Mouse (Mus musculus) ES-CJ7 (cell line): Measurements from ENCODE around the gene Pde6d.
"Not testable (repeated sequence)": the region's sequence is repeated elsewhere in the genome, so short reads cannot be mapped to it uniquely, and the experiment has no call there.

Experiments used
- DNase-seq: peaks from one replicate; pipeline ENCODE4 v3.0.0; 2011; ENCODE audit warnings: low read depth, low spot score

Pde6d gene

DNA sequence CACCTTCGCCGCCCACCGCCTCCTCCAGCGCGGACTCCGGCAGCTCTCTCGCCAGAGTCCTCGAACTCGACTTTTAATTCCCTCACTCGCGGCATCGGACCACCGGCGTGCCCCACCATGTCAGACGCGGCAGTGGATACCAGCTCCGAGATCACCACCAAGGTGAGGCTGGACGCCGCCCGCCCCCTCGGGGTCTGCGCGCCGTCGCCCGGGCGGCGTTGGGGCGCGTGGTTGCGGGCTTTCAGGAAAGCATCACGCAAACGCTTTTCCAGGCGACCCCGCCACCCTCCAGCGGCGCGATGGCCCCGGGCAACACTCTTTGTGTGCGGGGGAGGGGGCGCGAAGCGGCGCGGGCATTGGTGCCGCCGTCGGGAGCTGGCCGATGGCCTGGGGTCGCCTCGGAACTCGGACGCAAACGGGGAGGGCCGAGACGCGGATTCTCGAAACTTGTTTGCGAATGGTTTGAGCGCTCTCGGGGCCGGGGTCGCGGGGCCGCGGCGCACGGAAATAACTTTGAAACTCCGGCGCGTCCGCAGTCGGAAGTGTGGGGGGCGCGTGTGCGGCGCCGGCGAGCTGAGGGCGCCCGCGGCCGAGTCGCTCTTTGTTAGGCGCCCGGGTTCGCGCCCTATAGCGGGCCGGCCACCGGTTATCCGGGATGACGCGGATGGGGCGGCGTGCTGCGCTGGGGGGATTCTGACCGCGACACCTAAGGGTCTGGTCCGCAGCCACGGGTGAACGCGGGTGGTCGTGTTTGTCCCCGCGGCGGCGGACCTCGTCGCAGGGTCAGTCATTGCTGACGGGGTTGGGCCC lies 55.4 kb downstream of the Pde6d start:
- DNase-seq, result no peak

DNA sequence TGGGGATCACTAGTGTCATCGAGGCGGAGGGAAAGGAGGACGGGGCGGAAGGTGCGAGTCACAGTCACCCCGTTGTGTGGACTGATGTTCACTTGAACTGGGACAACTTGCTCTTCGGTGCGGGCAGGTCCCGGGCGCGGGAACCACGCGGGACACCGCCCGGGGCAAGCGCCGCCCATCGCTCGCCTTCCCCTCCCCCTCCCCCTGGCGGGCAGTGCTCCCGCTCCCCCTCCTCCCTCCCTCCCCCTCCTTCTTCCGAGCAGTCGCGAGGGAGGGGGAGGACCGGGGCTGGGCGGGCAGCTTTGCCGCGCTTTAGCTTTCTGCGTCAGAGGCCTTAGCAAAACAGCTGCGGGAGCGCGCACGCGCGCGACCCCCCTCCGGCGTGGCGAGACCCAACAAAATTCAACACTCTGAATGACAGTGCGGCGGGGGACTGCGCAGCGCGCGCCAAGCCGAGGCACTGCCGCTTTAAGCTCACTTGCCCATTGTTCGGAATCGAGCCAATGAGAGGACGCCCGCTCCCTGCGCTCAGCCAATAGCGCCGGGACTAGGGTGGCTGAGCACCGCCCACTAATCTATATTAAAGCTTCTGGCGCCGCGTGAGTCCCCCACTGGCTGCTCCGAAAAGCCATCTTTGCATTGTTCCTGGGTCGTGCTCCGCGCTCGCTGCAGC lies 56.2 kb downstream of the Pde6d start, which contains the start of gene Ptma:
TSS of gene Ptma (plus strand) at position 611 of the 673 bp plus-strand sequence.
- DNase-seq, result peak; percentile 100

DNA sequence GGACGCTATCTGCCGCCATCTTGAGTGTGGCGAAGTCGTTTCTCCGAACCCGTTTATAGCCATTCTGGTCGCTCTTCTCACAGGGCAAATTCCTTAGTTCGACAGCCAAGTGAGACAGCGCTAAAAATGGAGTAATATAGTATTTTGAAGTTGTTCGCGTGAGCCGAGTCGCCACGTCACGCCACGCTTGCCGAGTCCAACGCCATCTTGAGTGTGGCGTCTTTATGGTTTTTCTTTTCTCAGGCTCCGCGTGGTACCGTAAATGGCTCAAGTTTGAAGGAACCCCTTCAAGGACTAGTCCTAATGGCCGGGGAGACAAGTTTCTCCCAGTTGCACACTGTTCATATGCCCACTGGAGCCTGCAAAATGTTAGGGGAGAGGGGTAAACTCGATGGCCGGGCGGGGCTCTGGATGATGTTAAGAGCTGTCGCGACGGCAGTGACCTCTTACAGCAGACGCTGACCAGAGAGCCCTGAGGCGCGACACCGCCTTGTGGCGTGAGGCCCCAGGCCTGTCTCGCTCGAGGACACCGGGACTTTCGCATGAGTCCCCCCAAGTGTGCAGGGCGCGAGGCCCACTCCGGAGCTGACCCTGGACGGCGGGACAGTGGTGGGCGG lies 56.8 kb downstream of the Pde6d start:
- DNase-seq, result peak; percentile 71

DNA sequence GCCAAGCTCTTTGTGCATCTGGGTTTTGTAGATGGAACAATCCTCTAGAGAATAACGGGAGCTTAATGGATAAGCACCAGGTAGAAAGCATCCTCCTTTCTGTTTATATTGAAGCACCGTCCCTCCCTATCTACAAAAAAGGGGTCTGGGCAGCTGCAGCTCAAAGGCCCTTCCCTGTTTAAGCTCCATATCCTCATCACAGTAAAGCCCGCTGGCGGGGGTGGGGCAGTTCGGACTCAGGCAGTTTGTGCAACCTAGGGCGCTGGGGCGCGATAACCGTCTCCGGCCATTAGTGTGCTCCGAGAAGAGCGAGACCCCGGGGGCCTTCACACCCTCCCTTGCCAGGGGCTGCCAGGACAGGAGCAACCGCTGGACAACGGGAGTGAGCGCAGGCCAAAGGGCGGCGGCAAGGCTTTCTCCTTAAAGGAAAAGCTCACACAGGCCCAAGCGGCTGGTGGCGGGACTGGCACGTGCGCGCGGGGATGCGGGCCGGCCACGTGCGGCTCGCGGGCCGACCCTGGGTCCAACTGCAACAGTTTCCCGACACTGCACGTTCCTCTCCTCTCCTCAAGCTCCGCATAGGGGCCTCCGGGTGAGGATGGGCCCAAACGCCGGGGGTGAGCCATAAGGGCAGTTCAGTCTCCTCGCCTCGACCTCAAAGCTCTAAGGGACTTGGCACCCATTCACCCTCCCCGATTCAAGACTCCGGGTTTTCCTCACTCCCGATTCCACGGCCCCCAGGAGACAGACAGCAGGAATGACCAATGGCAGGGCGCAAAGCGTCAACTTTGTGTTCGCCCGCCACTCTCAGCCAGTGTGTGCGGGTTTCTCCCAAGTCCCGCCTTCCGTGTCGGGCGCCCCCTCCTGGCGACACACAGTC lies 57.6 kb downstream of the Pde6d start:
- peak; percentile 100 for DNase-seq

DNA sequence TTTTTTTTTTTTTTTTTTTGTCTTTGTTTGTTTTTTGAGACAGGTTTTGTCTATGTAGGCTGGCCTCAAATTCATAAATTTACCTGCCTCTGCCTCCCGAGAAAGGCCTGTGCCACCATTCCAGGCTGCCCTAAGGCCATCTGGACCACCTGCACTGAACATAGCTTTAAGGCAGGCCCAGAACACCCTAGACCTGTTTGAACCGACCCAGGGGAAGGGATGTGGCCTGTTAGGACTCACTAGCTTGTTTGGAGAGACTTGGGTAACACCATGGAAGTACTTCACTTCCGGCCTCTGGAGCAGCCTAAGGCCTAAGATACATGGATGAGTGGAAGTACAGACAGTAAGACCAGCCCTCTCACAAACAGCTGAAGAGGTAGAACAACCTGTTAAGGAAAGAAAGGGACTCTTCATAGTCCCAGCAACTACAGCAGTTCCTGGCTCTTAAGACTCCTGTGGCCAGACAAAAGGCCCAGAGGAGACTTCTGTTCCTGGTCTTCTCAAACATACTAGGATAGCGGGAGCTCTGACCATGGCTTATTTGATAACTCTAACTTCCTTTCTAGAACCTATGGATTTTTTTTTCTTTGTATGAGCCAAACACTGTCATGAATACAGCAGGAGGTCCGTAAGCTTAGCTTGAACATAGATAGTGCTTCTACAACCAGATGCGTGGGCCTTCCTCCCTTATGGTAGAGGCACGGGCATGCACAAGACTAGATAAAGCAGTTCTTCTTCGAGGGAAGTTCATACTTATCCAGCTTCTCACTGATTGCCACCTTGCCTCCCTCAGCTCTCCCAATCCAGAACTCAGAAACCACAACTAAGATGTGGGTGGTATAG lies 58.4 kb downstream of the Pde6d start:
- peak; percentile 72 for DNase-seq

DNA sequence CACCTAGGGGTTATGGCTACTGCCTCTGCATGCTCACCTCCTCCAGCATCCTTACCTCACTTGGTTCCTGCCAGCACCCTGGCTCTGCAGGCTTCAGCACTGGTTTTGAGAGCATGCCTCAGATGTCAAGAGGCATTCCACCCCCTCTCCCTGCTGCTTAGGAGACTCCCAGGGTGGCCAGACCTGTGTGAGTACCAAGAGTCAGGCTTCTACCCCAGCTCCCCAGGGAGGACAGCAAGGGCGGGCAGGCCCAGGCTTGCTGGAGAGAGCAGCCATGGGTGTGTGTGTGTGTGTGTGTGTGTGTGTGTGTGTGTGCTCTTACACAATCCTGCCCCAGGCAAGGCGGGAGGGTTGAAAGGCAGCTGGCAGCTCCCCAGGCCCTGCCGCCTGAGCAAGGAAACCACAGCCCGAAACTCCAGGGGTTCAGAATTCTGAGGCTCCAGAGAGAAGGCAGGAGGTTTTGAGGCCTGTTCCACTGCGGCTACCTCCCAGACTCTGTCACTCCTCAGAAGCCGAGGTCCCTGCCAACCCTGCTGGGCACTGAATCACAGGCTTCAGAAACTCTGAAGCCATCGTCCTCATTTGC lies 60.0 kb downstream of the Pde6d start:
- peak; percentile 45 for DNase-seq

DNA sequence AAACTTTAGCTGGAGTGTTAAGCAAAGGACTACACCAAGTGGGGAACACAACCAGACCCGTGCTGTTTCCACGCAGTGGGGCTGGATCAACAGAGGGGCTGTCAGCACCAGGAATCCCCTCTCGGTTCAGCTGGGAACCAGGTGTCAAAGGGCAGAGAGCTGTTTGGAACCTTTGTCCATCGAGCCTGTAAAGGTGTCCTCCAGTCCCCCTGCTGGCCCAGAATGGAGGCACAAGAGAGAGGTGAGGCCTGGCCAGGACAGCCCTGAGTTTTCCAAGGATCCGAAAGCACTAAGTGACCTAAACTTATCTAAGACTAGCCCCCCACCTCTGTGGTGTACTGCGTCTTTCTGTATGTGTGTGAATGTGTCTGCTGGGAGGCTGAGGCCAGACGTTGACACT lies 62.1 kb downstream of the Pde6d start:
- peak; percentile 58 for DNase-seq

DNA sequence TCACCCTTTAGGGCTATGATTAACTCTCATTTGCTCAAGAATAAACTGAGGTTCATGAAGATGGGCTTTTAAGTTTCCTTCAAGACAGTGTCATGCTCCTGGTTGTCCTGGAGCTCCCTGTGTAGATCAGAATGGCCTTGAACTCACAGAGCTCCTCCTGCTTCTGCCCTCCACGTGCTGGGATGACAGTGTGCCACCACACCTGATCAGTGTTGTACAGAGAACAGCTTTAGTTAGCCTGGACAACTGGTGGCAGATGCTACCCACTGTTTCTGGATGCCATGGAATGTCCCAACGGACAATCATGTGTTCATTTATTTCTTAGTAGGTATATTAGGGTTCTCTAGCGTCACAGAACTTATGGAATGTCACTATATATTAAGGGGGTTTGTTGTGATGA lies 65.4 kb downstream of the Pde6d start:
- DNase-seq, result no peak

DNA sequence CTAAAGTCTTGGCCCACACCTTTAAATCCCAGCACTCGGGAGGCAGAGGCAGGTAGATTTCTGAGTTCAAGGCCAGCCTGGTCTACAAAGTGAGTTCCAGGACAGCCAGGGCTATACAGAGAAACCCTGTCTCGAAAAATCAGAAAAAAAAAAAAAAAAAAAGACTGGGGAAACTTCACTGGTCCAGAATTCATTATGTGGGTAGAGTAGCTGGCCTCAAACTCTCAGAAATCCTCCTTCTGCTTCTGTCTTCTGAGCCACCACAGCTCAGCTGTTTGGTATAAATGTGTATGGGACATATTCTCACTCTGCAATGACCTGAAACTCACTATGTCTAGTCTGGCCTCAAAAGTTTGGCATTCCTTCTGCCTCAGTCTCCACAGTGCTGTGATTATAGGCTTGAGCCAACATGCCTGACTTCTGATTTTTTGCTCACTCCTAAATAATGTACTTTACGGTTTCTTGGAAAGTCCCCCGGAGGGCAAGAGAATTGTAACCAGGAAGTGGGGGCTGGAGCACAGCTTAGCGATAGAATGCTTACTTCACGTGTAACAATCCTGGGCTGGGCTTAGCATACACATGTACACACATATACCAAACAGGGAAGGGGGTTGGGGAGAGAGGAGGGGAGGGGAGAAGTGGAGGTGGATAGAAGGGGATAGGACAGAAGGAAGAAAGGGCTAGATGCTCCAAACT lies 66.6 kb downstream of the Pde6d start:
- no peak for DNase-seq

DNA sequence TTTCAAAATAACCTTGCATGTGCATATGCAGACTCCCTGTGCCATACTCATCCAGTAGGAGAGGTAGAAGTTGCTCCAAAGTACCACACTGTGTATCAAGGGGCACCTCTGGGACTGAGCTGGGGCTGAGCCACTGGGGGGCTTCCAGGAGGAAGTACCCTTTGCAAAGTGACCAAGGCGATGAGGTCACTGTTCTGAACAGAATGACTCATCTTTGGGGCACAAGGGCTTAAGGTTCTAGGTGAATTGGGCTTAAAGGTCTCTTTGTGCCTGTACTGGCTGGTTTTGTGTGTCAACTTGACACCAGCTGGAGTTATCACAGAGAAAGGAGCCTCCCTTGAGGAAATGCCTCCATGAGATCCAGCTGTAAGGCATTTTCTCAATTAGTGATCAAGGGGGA lies 69.4 kb downstream of the Pde6d start:
- not testable (repeated sequence) for DNase-seq

DNA sequence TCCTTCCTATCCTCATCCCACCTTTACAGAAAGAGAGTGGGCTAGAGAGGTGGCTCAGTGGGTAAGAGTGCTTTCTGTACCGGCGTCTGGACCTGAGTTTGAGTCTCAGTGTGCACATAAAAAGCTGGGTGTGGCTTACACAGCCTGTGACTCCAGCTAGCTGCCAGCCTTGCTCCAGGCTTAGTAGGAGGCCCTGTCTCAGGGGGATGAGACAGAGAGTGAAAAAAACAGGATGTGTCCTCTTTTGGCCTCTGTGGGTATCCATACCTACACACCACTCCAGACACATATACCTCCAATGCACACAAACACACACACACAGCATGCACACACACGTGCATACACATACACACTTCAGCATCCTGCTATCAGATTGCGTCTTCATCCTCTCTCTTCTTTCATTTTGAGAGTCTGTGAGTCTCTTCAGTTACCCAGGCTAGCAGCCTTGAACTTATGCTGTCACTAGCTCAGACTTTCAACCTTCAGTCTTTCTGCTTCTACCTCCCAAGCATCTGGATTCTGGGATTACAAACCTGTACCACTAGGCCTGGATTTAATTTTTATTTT lies 70.2 kb downstream of the Pde6d start:
- DNase-seq, result peak; percentile 57

DNA sequence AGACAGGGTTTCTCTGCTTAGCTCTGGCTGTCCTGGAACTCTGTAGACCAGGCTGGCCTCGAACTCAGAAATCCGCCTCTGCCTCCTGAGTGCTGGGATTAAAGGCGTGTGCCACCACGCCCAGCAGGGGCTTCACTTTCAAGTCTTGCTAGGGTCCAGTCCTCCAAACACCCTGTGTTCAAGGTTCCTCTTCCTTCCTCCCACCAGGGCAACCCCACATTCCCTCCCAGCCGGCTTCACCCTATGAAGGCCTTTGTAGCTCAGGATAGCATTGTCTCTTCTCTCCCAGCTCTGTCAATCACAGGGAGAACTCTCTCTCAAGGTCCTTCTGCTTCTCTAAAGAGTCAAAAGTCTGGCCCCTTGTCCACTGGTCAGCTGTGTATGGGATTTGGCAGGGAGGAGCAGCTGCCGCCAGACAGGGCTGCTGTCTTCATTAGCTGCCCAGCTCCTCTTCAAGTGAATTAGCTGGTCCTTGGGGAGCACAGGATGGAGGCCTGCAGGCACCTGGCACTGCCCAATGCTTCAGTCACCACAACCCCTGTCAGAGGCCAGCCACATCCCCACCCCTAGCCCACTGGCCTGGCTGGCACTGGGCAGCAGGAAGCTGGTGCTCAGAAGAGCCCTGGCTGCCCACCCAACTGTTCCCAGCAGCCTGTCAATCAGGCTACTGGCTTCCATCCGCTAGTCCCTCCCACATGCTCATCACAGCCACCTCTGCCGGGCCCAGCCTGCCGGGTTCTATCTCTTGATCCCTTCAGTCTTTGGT lies 71.6 kb downstream of the Pde6d start:
- peak; percentile 62 for DNase-seq

DNA sequence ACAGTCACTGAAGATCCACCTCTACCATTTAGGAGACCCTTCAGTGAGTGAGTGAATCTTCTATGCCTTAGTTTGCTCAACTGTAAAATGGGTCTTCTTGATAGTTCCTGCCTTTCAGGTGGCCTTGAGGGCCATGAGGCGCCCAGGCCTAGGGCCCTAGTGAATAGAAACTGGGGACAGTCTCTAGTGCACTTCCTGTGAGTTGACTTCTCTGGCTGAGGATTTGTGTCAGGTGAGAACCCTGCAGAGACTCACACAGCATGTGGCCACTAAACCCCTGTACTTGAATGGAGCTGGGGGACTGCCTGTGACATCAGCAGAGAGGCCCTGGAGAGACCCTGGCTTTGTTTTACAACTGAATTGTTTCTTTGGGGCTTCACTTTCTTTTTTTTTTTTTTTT lies 72.2 kb downstream of the Pde6d start:
- peak; percentile 88 for DNase-seq

DNA sequence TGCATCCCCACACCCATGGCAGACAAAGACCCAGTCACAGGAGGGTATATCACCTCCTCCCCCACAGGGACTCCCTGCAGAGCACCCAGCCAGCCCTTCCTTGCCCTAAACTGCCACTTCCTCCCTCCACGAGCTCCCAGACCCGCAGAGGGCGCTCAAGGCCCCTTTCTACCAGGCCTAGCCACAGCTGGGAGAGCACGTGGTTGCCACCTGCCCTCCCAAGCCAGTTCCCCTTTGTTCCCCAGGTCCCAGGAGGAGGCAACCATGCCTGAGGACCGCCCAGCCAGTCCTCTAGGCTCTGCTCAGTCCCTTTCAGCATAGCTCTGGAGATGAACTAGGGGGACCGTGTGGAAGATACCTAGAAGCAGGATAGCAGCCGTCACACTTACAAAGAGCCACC lies 73.0 kb downstream of the Pde6d start:
- DNase-seq, result peak; percentile 99

DNA sequence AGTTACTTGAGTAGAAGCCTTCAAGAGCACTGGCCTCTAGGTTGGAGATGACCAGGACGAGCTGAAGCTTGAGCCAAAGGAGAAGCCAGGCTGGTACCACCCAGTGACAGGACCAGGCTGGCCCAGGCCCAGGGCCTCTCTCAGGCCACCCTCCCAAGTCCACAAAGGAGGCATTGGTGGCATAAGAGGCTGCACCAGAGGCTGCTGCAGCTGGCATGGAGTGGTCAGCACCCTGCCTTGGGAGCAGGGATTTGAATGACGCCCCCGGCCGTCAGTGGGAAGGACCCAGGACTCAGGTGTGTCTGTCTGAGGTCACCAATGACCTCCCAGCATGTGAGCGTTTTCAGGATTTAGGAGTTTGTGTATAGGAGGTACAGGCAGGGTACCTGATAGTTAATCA lies 74.6 kb downstream of the Pde6d start:
- no peak for DNase-seq

DNA sequence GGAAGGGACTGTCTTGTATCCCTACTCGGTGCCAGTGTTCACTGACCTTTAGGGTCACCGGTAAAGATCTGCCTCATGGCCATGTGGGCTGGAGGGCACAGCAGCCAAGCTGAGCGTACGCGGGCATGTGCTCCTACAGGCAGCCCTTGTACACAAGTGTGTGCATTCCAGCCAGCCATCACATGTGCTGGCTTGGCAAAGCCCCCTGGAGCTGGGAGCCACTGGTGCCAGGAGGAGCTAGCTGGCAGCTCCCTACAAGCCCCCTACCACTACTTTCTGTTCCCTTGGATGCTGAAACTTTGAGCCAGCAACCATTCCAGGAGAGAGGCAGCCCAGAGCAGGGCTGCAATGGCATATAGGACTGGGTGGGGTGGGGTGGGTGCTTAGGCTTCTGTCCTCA lies 76.0 kb downstream of the Pde6d start:
- no peak for DNase-seq

DNA sequence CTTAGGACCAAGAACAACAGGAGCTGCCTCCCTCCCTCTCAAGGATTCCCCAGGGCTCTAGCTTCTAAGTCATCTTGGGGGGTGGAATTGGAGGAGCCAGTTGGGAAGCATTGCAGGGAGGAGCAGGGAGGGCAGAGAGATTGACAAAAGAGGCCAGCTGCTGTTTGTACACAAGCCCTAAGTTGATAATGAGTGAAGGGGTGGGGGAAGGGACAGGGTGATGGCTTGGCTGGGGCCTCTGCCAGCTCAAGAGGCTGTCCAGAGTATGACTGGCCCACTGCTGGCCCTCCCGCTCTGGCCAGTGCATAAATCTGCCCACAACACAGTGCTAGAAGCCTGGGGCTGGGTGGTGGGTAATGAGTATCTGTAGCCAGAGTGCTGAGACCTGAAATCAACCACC lies 77.0 kb downstream of the Pde6d start:
- peak; percentile 58 for DNase-seq

DNA sequence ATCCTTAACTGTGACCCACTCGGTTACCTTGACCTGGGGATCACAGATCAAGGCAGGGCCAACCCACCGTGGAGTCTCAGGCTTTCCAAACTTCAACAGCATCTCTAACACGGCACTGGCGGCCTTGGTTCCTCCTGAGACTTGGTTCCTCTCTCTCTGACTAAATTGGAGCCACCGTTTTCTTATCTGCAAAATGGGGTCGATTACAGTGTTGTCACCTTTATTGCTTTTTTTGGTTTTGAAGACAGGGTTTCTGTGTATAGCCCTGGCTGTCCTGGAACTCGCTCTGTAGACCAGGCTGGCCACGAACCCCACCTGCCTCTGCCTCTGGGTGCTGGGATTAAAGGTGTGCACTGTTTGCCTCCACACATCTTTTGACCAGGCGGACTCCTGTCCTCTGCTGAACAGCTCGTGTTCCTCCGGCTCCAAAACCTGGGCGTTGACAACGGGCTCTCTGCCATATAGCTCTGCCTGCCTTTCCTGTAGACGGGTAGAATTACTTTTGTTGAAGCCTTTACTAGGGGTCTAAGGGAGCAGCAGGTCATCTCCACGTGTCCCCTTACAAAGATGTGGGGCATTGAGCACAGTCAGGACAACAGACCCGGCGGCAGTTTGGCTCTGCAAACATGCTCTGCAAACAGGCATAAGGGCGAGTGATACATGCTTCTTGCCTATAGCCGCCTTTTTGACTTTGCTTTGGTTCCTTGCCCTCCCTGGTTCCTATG lies 77.6 kb downstream of the Pde6d start:
- no peak for DNase-seq
